Mouse (Mus musculus) left cerebral cortex, adult 2 months (tissue): ENCODE results near the gene Eipr1. TPM values are rescaled to one million over a fixed set of nuclear protein-coding genes. Genes with fewer than 3 reads are reported as not detected.

ENCODE experiments used
- DNase-seq, 2 experiments: peaks; one replicate each; pipeline ENCODE4 v3.0.0; 2021 to 2022; ENCODE audit warnings: low spot score in 2 of 2, mixed read lengths in 1 of 2; ENCODE audit errors: extremely low spot score in 1 of 2
- H3K27ac ChIP-seq: fragments of 200-600 bp; 2 replicates; pipeline ENCODE4 v1.8.1; 2022
- H3K4me3 ChIP-seq: fragments of 200-600 bp; 2 replicates; pipeline ENCODE4 v1.8.1; 2022
- CTCF ChIP-seq: fragments of 200-600 bp; IDR thresholded peaks from 2 replicates; pipeline ENCODE4 v1.8.1; 2022; ENCODE audit warnings: antibody characterized with exemption, mild to moderate bottlenecking, moderate library complexity
- intact Hi-C: fragments of 180-260 bp; cut with DNase I; formaldehyde crosslinking; loops from one replicate; pipeline ENCODE4 v1.15.1; 2025
- total RNA-seq, 2 experiments: library from RNA; stranded (reverse); gene quantifications; 2 replicates each; pipeline ENCODE4 v1.2.3; 2021

The Eipr1 gene
- total RNA-seq, 2 experiments from 2014 or later = 64.0 to 65.1 TPM

DNA sequence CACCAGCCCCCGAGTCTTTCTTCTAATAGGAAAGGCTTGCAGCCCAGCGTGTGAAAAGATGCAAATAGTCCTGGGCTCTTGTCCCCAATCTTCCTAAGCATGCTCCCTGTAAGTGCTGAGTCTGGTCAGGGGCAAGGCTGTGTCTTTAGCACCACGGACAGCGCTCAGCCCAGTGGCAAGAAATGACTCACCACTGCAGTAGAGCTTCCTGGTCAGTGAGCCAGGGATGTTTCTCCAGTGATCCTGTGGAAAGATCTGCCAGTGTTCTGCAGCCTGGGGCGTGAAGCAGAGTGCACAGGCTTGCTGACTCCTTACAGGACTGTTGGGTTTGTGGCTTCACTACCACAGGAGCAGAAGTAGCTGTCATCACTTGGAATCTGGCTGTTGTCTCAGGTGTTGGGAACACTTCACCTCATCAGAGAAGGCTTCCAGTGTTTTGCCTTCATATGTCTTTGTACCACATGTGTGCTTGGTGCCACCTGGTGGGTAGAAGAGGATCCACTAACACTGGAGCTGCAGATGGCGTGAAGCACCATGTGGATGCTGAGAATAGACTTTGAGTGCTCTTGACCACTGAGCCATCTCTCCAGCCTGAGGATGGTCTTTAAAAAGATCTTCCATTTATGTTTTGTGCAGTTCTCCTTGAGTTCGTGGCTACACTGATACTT, 79.6 kb downstream of the Eipr1 start:
- H3K4me3 ChIP-seq = no peak overlapping the region
- intact Hi-C loops = loop anchor here (2.0 to 5.0 kb wide), 2 partner anchors 56 to 244 kb away; no protein-coding TSS in a partner anchor
- peak; percentile 70 for TF ChIP-seq CTCF
- 0 out of 2 replicates have a peak overlapping the region, but pooled peaks have one; percentile 2 for H3K27ac ChIP-seq
- peak; percentile 51 to 60 for DNase-seq

DNA sequence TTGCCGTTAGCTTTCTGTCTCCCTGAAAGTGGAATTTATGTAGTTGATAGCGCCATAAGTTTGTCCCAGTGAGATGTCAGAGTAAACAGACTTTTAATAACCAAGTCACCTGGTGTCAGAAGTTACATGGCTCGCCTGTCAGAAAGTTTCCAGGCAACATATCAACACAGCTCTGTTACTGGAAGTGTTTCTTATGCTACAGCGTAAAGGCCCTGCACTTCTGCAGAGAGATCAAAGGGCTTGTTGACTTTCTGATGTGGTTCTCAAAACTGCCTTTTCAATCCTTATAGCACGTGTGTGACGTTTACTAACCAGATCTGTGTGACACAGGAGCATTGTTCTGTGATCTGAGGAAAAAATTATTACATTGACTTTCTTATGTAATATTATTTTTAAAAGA, 82.7 kb downstream of the Eipr1 start:
- no peak for DNase-seq

DNA sequence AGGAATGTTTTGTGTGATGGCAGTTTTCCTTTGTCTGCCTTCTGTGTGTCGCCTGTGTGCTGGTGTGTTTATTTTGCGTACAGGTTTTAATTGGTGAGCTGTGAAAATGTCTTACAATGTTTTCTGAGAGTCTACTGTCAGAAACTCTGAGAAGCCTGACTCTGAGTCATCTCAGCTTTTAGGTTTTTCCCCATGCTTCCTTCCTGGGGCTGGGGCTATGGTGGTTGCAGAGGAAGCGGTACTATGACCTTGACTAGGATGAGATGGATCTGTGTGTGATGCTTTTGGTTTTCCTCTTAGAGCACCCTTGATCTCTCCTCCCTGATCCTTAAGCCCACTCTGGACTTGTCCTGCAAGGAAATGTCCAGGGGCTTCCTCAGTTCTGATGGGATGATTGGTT, 84.1 kb downstream of the Eipr1 start:
- intact Hi-C loops = loop anchor here (2.0 kb wide), 1 partner anchor 137 kb away; no protein-coding TSS in a partner anchor
- TF ChIP-seq CTCF = no peak
- Histone ChIP-seq H3K27ac (no peak overlapping the region; the same call in 1 of the 2 replicates), H3K4me3 (no peak overlapping the region)
- no peak for DNase-seq

More for the DNA sequence above, 82.7 kb downstream of the Eipr1 start:
- intact Hi-C loops = loop anchor here (2.0 to 5.0 kb wide), 2 partner anchors 135 to 247 kb away; no protein-coding TSS in a partner anchor
- TF ChIP-seq CTCF = no peak
- no peak overlapping the region for H3K27ac ChIP-seq
- H3K4me3 ChIP-seq = no peak overlapping the region

DNA sequence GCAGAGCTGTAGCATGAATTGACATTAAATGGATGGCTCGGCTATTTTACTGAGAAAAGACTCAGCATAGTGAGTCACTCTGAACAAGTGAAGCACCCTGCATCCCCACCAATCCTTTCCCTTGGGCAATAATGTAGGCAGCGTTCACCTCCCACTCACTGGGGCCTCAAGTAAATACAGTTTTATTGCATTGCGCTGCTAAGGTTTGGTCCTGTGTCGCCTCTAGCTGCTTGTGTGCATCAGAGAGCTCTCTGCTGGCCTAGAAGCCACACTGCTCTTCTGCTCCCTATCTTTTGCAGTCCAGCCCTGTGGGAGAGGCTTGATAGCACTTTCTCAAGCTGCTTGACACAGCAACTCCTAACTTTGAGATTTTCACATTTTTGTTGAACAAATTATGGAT, 86.7 kb downstream of the Eipr1 start:
- H3K4me3 ChIP-seq = no peak overlapping the region
- DNase-seq = no peak
- intact Hi-C loops = no loop called here
- TF ChIP-seq CTCF = peak; percentile 20
- peak overlapping the region; percentile 74 for H3K27ac ChIP-seq

DNA sequence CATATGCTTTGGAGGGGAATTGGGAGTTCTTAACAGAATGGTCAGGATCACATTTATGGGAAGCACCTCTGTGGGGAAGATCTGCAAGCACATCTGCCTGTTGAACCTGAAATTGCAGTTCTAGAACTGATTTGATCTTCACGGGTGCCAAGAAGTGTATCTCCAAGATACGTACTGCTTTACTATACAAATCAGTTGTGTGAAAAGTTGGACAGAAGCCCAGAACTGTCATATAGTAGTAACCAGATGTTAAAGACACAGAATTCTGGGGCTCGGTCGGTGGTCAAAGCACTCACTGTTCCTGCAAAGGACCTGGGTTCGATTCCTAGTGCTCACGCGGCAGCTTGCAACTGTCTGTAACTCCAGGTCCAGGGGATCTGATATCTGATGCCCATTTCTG, 87.4 kb downstream of the Eipr1 start:
- H3K4me3 ChIP-seq = no peak overlapping the region
- no peak for DNase-seq
- intact Hi-C loops = no loop called here
- H3K27ac ChIP-seq = no peak overlapping the region
- no peak for TF ChIP-seq CTCF

DNA sequence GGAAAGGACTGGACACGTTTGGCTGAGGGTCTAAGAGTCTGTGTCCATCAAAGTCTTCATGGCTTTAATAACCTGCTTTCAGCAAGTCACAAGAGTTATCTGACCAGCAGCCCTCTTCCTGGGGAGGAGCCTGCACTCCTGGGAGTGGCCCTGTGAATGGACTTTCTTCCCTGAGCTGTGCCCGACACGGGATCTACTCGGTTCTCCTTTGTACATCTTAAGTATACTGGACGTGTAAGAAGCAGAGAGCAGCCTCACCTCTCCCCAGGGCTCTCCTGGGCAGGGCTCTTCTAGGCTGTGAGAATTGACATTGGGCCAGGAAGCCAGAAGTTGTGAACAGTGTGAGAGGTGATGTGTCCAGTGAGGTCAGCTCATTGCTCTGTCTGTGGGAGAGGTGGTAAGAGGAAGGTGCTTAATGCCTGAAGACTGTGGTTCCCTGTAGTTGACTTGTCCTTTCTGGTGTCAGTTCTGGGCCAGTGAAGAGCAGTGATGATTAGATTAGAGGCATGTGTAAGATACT, 89.6 kb downstream of the Eipr1 start:
- DNase-seq = no peak
- Histone ChIP-seq H3K27ac (no peak overlapping the region), H3K4me3 (no peak overlapping the region)
- no peak for TF ChIP-seq CTCF
- intact Hi-C loops = no loop called here

DNA sequence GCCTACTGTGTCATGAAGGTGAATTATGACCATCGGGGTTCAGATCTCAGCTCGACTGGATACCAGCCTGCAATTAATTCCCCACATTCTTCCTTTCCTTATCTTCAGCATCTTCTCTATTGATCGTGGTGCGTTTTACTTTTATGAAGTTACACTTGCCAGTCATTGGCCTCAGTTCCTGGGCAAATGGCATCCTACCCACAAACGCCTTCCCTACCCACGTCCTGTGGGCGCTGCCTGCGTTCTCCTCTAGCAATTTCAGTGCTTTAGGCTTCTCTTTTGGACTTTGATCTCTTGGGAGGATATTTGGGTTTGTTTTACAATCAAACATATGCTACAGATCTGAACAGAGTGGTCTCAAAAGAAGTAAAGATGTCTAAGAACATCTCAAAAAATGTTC, 94.2 kb downstream of the Eipr1 start:
- TF ChIP-seq CTCF = no peak
- intact Hi-C loops = no loop called here
- DNase-seq = no peak
- Histone ChIP-seq H3K27ac (no peak overlapping the region), H3K4me3 (no peak overlapping the region)

DNA sequence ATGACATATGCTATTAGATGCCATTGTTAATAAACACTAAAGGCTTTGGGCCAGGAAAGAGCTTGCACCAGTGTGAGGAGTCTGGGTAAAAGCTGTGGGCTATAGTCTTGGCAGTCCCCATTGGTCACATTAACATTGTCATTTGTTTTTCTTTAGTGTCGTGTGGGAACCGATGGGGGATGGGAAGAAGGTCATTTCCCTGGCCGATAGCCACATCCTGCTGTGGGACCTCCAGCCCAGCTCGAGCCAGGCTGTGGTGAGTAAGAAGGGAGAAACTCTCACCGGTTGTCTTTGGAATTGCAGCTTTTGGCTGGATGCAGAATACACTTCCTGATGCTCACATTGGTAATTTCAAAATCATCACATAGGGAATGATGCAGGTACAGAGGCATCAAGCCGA, 95.8 kb downstream of the Eipr1 start:
- TF ChIP-seq CTCF = no peak
- intact Hi-C loops = no loop called here
- DNase-seq = no peak
- Histone ChIP-seq H3K27ac (no peak overlapping the region), H3K4me3 (no peak overlapping the region)

DNA sequence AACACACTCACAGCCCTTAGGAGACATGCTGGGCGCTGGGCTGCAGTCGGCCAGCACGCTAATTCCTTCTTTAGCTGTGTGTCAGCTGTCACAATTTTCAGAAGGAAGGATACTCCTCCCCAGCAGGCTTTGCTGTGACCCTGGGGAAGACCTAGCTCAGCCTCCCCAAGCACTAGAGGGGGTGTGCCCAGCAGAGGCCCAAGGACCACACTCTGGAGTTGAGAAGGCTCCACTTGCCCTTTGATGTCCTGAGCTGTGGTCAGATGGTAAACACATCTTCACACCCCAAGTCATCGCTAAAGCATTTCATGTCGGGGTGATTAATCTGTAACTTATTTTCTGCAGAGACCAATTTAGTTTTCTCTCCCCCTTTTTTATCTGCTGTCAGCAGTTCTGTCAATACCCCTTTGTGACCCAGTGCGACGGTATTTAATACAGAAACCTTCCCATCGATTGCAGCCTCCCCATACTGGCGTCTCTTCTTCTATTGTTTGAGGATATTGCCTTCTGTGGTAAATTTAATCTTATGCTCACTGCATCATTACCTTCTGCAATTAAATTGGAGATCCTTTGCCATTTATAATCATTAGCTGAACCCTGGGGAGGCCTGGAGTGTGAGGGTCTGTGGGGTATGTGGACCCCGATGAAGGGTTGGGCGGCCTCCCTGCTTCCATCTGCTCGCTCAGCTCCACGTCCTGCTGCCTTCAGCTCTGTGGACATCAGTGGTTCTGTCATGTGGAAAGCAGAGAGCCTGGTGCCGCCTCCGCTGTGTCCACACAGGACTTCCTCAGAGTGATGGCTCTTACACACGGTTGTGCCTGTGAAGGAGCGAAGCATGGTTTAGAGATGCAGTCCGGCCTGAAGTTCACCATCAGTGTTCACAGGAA, 97.4 kb downstream of the Eipr1 start:
- no peak for DNase-seq
- intact Hi-C loops = no loop called here
- no peak overlapping the region for H3K27ac ChIP-seq
- TF ChIP-seq CTCF = no peak
- H3K4me3 ChIP-seq = no peak overlapping the region

DNA sequence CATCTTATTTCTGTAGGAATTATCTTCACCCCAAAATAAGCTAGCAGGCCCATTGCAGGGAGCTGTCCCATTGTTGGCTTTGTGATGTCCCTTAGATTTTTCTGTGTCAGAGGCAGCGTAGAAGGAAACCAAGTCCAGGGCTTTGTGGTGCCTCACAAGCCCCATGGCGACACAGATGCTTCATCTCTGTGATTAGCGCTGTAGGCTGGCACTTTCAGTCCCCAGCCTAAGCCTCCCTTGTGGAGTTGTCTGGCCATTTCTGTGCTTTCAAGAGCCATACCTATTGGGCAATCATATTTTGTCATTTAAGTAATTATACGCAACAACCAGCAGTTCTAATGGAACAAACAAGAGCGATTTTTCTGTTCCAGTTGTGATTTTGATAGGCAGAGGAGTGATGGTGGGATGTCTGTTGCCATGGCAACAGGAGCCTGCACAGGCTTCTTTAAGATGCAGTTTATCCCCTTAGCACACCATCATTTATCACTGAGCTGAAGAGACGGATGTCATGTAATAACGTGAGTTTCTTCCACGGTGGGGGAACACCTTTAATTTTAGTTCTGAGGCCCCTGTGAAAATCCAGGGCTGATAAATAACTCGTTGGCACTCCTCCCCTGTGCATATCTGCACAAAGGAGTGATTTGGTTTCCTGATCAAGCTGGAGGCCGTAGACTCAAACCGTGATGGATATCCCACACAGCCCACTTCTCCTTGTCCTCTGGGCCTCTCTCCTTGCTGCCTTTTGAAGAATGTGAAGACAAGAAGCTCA, 108.1 kb downstream of the Eipr1 start:
- TF ChIP-seq CTCF = no peak
- no peak for DNase-seq
- peak overlapping the region; percentile 75 for H3K27ac ChIP-seq
- intact Hi-C loops = no loop called here
- H3K4me3 ChIP-seq = no peak overlapping the region

DNA sequence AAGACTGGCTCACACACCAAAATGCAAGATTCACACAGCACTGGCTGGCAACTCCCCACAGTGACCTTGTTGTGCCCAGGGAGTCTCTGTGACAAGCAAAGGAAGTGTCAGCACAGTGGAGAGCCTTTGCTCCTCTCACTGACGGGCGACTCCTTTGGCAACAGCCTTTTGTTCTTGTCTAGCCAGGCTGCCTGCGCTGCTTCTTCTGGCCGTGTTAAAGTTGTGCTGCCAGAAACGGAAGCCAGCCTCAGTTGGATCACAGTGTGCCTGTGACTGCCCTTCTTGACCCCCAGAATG, 108.6 kb downstream of the Eipr1 start:
- Histone ChIP-seq H3K27ac (peak overlapping the region; percentile 75), H3K4me3 (no peak overlapping the region)
- no peak for TF ChIP-seq CTCF
- no peak for DNase-seq
- intact Hi-C loops = no loop called here

DNA sequence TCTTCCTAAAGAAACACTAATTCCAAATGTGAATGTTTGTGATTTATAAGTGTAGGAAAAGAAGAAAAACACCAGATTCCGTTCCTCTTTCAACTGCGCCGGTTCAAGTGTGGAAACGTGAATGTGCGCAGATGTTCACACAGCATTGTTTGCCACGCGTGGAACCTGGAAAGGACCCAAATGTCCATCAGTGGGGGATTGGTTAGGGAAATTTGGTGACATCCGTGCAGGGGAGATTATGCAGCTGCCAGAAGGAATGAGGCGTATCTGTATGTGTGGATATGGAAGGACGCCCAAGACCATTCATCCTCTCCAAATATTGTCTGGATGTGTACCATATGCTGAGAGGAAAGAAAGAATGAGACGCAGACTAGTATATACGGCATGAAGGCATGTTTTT, 111.7 kb downstream of the Eipr1 start:
- intact Hi-C loops = no loop called here
- Histone ChIP-seq H3K4me3 (no peak overlapping the region), H3K27ac (peak overlapping the region; percentile 80)
- TF ChIP-seq CTCF = no peak
- no peak for DNase-seq
